Mouse (Mus musculus) spleen, postnatal 14 days (tissue): ENCODE data around the gene Bex4.

Experiments
- DNase-seq, 2 experiments: peaks; one replicate each; pipeline ENCODE4 v3.0.0; 2021 to 2022; ENCODE audit warnings: low spot score in 2 of 2

Bex4 gene

DNA sequence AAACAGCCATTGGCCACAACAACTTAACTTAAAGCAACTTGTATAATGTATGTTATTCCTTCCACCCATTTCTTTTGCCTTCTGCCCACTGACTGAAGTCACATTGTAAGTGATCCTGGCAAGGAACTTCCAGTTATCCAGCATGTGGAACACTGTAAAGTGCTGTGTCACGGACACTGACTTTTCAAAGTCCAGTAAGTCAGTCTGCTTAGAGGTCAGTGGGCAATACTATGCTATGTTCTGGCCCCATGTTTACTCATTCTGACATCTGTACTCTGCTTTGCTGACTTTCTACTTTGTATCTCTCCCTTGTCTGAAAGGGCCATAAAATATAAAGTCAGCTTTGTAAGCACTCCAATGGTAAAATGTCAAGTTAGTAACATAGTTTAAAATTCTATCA is 44.3 kb downstream of the Bex4 start:
- no peak for DNase-seq
